Mouse (Mus musculus): ENCODE data around the gene Cyth3. TPM values are rescaled to one million over a fixed set of nuclear protein-coding genes. Genes with fewer than 3 reads are reported as not detected.

Cyth3 gene
- polyA plus RNA-seq, 1 experiment from 2014 or later: 39.8 TPM

- H3K4me3 ChIP-seq: no peak overlapping the region
- no peaks in the 10 kb centered on the region for H3K27me3 ChIP-seq
- 91% methylated on average over 8 of the region's 8 CpGs for WGBS
- H3K27ac ChIP-seq: no peak overlapping the region
- H3K4me1 ChIP-seq: peaks cover 18% of the 10 kb centered on the region
- no peak for ATAC-seq (ENCODE audit: low FRiP score)
- H3K9ac ChIP-seq: no peak overlapping the region
- H3K9me3 ChIP-seq (replicated peaks): no peaks in the 10 kb centered on the region
- no peak overlapping the region for H3K4me2 ChIP-seq (replicated peaks)
- H3K36me3 ChIP-seq: no peaks in the 10 kb centered on the region
Measured at GRCm38 (mm10) chr5:143659021-143659523, 36.8 kb downstream of the Cyth3 start.

DNA sequence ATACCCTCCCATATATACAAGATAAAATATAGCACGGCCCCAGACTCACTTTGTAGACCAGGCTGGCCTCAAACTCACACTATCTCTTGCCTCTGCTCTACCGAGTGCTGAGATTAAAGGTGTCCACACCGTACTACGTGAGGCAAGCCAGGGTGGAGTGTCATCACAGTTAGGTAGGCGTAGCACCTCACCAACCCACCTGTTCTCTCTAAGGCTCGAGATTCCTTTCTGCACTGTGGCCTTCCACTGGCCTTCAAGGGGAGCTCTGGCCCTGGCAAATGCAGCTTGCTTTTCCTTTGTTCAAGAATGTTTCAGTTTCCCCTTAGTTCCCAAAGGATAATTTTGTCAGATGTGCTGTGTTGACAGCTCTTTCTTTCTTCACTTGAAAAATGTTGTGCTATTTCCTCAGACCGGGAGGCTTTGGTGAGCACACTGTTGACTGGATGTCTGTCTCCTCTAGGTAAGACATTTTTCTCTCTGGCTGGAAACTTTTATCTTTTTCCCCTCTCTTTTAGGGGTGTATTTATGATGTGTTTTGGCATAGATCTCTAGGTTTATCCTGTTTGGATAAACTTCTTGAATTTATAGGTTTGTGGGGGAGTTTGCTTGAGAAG is 40.9 kb downstream of the Cyth3 start:
- no peak overlapping the region for H3K4me2 ChIP-seq (replicated peaks)
- no peak for ATAC-seq (ENCODE audit: low FRiP score)
- H3K36me3 ChIP-seq: no peaks in the 10 kb centered on the region
- no peaks in the 10 kb centered on the region for H3K27me3 ChIP-seq
- no peak overlapping the region for H3K4me3 ChIP-seq
- 84% methylated on average over 7 of the region's 7 CpGs for WGBS
- no peaks in the 10 kb centered on the region for H3K9me3 ChIP-seq (replicated peaks)
- H3K4me1 ChIP-seq: no peaks in the 10 kb centered on the region
- H3K9ac ChIP-seq: no peak overlapping the region
- no peak overlapping the region for H3K27ac ChIP-seq

GRCm38 (mm10) chr5:143665561-143665960 is 43.3 kb downstream of the Cyth3 start:
- Histone ChIP-seq H3K9ac (no peak overlapping the region), H3K4me3 (no peak overlapping the region), H3K4me1 (peaks cover 5% of the 10 kb centered on the region; the same call in 1 of the 2 replicates), H3K27ac (no peak overlapping the region), H3K9me3 (replicated peaks) (no peaks in the 10 kb centered on the region), H3K4me2 (replicated peaks) (no peak overlapping the region), H3K27me3 (no peaks in the 10 kb centered on the region), H3K36me3 (no peaks in the 10 kb centered on the region)
- 85% methylated on average over 2 of the region's 2 CpGs for WGBS
- no peak for ATAC-seq (ENCODE audit: low FRiP score)

GRCm38 (mm10) chr5:143666015-143666414 is 43.8 kb downstream of the Cyth3 start:
- Histone ChIP-seq H3K4me3 (no peak overlapping the region), H3K4me1 (peaks cover 5% of the 10 kb centered on the region; the same call in 1 of the 2 replicates), H3K9ac (no peak overlapping the region), H3K27ac (no peak overlapping the region), H3K9me3 (replicated peaks) (no peaks in the 10 kb centered on the region), H3K4me2 (replicated peaks) (no peak overlapping the region), H3K27me3 (no peaks in the 10 kb centered on the region), H3K36me3 (no peaks in the 10 kb centered on the region)
- ATAC-seq (ENCODE audit: low FRiP score): no peak
- WGBS: 100% methylated on average over 1 of the region's 1 CpGs

- Histone ChIP-seq H3K4me2 (replicated peaks) (no peak overlapping the region), H3K9me3 (replicated peaks) (no peaks in the 10 kb centered on the region), H3K27me3 (no peaks in the 10 kb centered on the region), H3K4me1 (peaks cover 5% of the 10 kb centered on the region; the same call in 1 of the 2 replicates), H3K4me3 (no peak overlapping the region), H3K36me3 (no peaks in the 10 kb centered on the region), H3K9ac (no peak overlapping the region), H3K27ac (no peak overlapping the region)
- no peak; the same call in 1 of the 2 replicates for ATAC-seq (ENCODE audit: low FRiP score)
- WGBS: 42% methylated on average over 2 of the region's 2 CpGs
Measured at GRCm38 (mm10) chr5:143668884-143669283, 46.6 kb downstream of the Cyth3 start.

DNA sequence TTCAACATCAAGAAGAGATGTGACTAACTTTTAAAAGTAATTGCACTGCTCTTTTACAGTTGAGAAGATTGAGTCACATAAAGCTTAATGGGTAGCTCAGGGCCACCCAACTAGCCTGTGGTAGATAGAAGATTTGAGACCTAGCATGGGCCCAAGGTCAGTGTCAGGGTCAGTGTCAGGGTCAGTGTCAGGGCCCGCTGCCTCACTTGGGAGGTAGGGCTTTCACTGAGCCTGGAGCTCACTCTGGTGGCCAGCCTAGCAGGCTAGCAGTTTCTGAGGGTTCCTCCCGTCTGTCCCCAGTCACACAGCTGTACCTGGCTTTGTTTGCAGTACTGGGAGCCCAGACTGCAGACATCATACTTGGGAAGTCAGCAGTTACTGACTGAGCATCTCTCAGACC is 47.1 kb downstream of the Cyth3 start:
- 35% methylated on average over 2 of the region's 2 CpGs for WGBS
- H3K36me3 ChIP-seq: no peaks in the 10 kb centered on the region
- no peak overlapping the region for H3K4me2 ChIP-seq (replicated peaks)
- no peak overlapping the region for H3K4me3 ChIP-seq
- no peaks in the 10 kb centered on the region for H3K9me3 ChIP-seq (replicated peaks)
- H3K9ac ChIP-seq: no peak overlapping the region
- H3K27me3 ChIP-seq: no peaks in the 10 kb centered on the region
- peaks cover 6% of the 10 kb centered on the region for H3K4me1 ChIP-seq
- no peak for ATAC-seq (ENCODE audit: low FRiP score)
- H3K27ac ChIP-seq: no peak overlapping the region

DNA sequence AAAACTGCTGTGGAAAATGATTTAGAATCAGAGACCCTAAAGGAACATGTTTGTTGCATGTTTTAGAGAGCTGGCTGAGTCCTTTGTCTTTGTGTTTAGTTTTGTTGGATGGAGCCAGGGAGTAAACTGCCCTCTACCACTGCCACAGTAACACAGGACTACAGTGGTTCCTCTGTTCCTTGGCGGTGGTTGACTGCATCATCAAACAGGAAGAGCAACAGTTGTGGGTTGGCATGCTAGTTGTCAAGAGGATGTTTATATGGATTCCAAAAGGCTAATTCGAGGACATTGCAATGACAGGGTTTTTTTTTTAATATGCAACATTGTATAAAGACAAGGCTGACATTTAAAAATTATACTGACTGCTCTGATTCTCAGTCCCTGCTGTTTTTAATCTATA is 47.6 kb downstream of the Cyth3 start:
- WGBS: 80% methylated on average over 2 of the region's 2 CpGs
- H3K27ac ChIP-seq: no peak overlapping the region; the same call in 1 of the 2 replicates
- no peak overlapping the region for H3K9ac ChIP-seq
- ATAC-seq (ENCODE audit: low FRiP score): no peak
- H3K4me1 ChIP-seq: peaks cover 7% of the 10 kb centered on the region
- no peak overlapping the region for H3K4me3 ChIP-seq
- no peak overlapping the region for H3K4me2 ChIP-seq (replicated peaks)
- H3K27me3 ChIP-seq: no peaks in the 10 kb centered on the region
- H3K36me3 ChIP-seq: no peaks in the 10 kb centered on the region
- H3K9me3 ChIP-seq (replicated peaks): no peaks in the 10 kb centered on the region

DNA sequence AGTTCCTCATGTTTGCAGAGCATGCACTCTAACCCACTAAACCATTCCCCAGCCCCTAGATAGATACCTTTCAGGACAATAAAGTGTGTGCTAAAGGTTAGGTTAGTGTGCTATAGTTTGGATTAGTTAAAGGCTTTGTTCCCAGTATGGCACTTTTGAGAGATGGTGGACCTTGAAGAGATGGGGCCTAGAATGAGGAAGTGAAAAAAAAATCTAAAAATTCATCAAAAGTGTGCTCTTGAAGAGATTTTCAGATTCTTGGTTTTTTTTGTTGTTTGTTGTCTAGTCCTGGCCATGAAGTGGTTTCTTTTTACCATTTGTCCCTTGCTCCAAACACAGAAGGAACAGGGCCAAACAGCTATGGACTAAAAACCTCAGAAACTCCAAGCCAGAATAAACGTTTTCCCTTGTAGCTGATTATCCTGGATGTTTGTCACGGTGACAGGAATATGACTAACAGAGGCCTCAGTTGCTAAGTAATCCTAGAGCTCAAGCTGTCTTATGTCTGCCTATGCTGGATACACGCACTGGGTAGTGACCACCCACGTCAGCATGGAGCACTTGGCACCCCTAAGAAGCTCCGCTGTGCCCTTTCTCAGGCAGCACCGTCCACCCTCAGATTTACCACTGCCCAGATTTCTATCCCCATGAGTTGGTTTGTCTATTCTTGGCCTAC is 48.6 kb downstream of the Cyth3 start:
- Histone ChIP-seq H3K4me3 (no peak overlapping the region), H3K4me2 (replicated peaks) (no peak overlapping the region), H3K9ac (no peak overlapping the region), H3K4me1 (peaks cover 7% of the 10 kb centered on the region), H3K27ac (no peak overlapping the region), H3K27me3 (no peaks in the 10 kb centered on the region), H3K9me3 (replicated peaks) (no peaks in the 10 kb centered on the region), H3K36me3 (no peaks in the 10 kb centered on the region)
- WGBS: 88% methylated on average over 6 of the region's 6 CpGs
- no peak for ATAC-seq (ENCODE audit: low FRiP score)

- no peaks in the 10 kb centered on the region for H3K27me3 ChIP-seq
- peaks cover 2% of the 10 kb centered on the region; the same call in 1 of the 2 replicates for H3K4me1 ChIP-seq
- no peaks in the 10 kb centered on the region for H3K36me3 ChIP-seq
- H3K4me3 ChIP-seq: no peak overlapping the region
- H3K9me3 ChIP-seq (replicated peaks): no peaks in the 10 kb centered on the region
- no peak overlapping the region for H3K4me2 ChIP-seq (replicated peaks)
- ATAC-seq (ENCODE audit: low FRiP score): no peak
- H3K9ac ChIP-seq: no peak overlapping the region
- no peak overlapping the region for H3K27ac ChIP-seq
- WGBS: 70% methylated on average over 5 of the region's 5 CpGs
Measured at GRCm38 (mm10) chr5:143674576-143674975, 52.3 kb downstream of the Cyth3 start.

- H3K4me2 ChIP-seq (replicated peaks): no peak overlapping the region
- H3K27ac ChIP-seq: no peak overlapping the region
- H3K27me3 ChIP-seq: no peaks in the 10 kb centered on the region
- H3K4me3 ChIP-seq: no peak overlapping the region
- no peak overlapping the region for H3K9ac ChIP-seq
- peaks cover 2% of the 10 kb centered on the region; the same call in 1 of the 2 replicates for H3K4me1 ChIP-seq
- H3K9me3 ChIP-seq (replicated peaks): no peaks in the 10 kb centered on the region
- no peaks in the 10 kb centered on the region for H3K36me3 ChIP-seq
- 79% methylated on average over 5 of the region's 5 CpGs for WGBS
- ATAC-seq (ENCODE audit: low FRiP score): no peak
Measured at GRCm38 (mm10) chr5:143676218-143676985, 54.2 kb downstream of the Cyth3 start.

GRCm38 (mm10) chr5:143677363-143677762 is 55.1 kb downstream of the Cyth3 start:
- H3K36me3 ChIP-seq: no peaks in the 10 kb centered on the region
- no peak for ATAC-seq (ENCODE audit: low FRiP score)
- no peak overlapping the region for H3K27ac ChIP-seq
- H3K9ac ChIP-seq: no peak overlapping the region
- WGBS: 89% methylated on average over 4 of the region's 4 CpGs
- no peaks in the 10 kb centered on the region for H3K27me3 ChIP-seq
- no peak overlapping the region for H3K4me2 ChIP-seq (replicated peaks)
- H3K4me1 ChIP-seq: peaks cover 2% of the 10 kb centered on the region; the same call in 1 of the 2 replicates
- no peak overlapping the region for H3K4me3 ChIP-seq
- H3K9me3 ChIP-seq (replicated peaks): no peaks in the 10 kb centered on the region

DNA sequence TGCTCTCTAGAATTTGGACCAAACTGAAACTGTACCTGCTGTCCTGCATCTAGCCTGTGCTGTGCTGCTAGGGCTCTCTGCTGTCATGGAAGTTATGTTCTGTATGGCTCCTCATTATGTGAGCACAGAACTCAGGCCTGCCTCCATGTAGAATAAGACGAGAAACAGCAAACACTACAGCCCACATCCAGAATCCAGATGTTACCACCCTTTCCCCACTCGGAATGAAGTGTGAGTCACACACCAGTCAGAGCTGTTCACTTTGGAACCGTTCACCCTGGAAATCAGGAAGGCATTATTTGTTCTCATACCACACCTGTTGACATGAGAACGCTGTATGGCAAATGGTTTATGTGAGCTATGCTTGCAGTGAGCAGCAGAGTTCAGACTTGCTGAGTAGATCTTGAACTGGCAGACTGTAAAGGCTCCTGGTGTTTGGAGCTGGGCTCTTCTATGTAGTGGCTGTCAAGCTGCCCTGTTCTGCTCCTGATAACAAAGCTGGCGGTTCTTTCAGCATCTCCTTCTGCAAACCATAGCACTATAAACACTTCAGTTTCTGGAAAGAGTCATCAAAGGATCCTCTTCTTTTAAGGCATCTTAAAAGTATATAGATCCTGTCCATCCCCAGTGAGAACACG is 56.5 kb downstream of the Cyth3 start:
- H3K36me3 ChIP-seq: no peaks in the 10 kb centered on the region
- no peak overlapping the region for H3K4me2 ChIP-seq (replicated peaks)
- no peak overlapping the region for H3K27ac ChIP-seq
- H3K4me1 ChIP-seq: peaks cover 5% of the 10 kb centered on the region
- ATAC-seq (ENCODE audit: low FRiP score): no peak
- H3K9ac ChIP-seq: no peak overlapping the region
- 85% methylated on average over 6 of the region's 6 CpGs for WGBS
- no peaks in the 10 kb centered on the region for H3K9me3 ChIP-seq (replicated peaks)
- no peaks in the 10 kb centered on the region for H3K27me3 ChIP-seq
- H3K4me3 ChIP-seq: no peak overlapping the region

All from hindbrain, embryonic 12.5 days (tissue).